Mouse (Mus musculus): Measurements from ENCODE around the gene Jdp2. TPM values are rescaled to one million over a fixed set of nuclear protein-coding genes. Genes with fewer than 3 reads are reported as not detected.

Gene Jdp2
- polyA plus RNA-seq, 1 experiment from 2014 or later: 1.1 TPM

- no peak for ATAC-seq (ENCODE audit: insufficient number of reproducible peaks, low FRiP score, low TSS enrichment, low read depth)
- Histone ChIP-seq H3K27me3 (no peaks in the 10 kb centered on the region), H3K4me3 (replicated peaks) (no peak overlapping the region), H3K9ac (no peak overlapping the region), H3K4me2 (replicated peaks) (no peak overlapping the region), H3K27ac (replicated peaks) (no peak overlapping the region), H3K36me3 (0 out of 2 replicates have a peak, but pooled peaks cover 3% of the 10 kb centered on the region), H3K4me1 (peaks cover 27% of the 10 kb centered on the region), H3K9me3 (replicated peaks) (no peaks in the 10 kb centered on the region)
- WGBS: 65% methylated on average over 11 of the region's 11 CpGs
Measured at GRCm38 (mm10) chr12:85619898-85620443, 21.1 kb downstream of the Jdp2 start.

DNA sequence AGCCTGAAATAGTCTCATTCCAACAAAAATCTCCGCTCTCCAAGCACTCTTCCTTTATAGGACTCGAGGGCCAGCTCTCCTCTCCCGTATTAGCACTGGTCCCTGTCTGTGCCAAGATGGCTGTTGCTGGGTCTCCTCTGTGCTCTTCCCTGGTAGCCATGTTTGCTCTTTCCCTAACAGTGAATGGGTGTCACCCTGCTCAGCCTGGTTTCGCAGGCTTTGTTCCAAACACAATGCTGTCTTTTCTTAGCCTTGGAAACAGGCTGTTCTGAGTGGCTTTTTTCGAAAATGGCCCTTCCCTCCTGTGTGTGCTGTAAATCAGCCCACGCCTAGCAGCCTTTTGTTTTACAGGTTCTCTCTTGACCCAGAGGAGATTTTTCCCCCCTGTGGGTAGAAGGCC lies 22.2 kb downstream of the Jdp2 start:
- Histone ChIP-seq H3K9me3 (replicated peaks) (no peaks in the 10 kb centered on the region), H3K27me3 (no peaks in the 10 kb centered on the region), H3K27ac (replicated peaks) (no peak overlapping the region; the same call in 1 of the 2 replicates), H3K4me3 (replicated peaks) (no peak overlapping the region), H3K4me1 (peaks cover 27% of the 10 kb centered on the region), H3K36me3 (0 out of 2 replicates have a peak, but pooled peaks cover 3% of the 10 kb centered on the region), H3K9ac (no peak overlapping the region), H3K4me2 (replicated peaks) (no peak overlapping the region)
- 77% methylated on average over 6 of the region's 6 CpGs for WGBS
- ATAC-seq (ENCODE audit: insufficient number of reproducible peaks, low FRiP score, low TSS enrichment, low read depth): no peak

DNA sequence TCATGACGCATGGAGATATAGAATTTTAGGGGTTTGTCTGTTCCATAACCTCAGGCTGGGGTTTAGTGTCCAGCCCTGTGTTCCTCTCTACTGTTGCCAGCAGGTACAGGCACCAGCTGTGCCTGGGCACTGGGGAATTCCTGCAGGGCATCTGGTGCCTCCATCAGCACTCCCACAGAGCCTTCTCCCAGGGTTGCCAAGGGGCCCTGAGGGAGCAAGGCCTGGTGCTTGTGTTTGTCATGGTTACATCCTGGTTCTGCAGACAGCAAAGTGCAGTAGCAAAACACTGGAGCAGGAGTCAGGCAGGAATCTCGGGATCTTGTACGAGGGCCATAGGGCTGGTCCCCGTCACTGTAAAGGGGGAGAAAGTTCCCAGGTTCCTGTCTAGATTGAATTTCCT lies 22.8 kb downstream of the Jdp2 start:
- Histone ChIP-seq H3K9ac (no peak overlapping the region), H3K4me1 (peaks cover 27% of the 10 kb centered on the region), H3K4me3 (replicated peaks) (no peak overlapping the region), H3K36me3 (0 out of 2 replicates have a peak, but pooled peaks cover 3% of the 10 kb centered on the region), H3K9me3 (replicated peaks) (no peaks in the 10 kb centered on the region), H3K4me2 (replicated peaks) (no peak overlapping the region), H3K27me3 (no peaks in the 10 kb centered on the region), H3K27ac (replicated peaks) (no peak overlapping the region)
- no peak for ATAC-seq (ENCODE audit: insufficient number of reproducible peaks, low FRiP score, low TSS enrichment, low read depth)
- 64% methylated on average over 4 of the region's 4 CpGs for WGBS

DNA sequence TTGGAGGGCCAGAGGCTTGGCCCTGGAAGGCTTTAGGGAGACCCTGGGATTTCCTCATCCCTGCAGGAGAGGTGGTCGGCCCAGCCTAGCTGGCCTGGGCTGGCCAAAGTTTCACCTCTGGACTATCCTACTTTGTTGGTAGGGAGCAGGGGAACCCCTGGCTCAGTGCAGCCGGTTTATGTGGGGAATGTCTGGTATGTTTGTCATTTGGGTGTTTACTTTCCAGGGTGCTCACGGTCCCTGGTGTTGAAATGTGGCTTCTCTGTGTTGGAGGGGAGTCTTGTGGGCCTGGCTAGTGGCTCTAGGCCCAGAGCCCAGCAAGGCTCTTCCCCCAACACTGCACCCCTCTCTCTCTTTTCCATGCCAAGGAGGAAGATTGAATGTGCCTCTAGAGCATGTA lies 24.9 kb downstream of the Jdp2 start:
- H3K4me3 ChIP-seq (replicated peaks): no peak overlapping the region
- no peak overlapping the region for H3K9ac ChIP-seq
- no peak overlapping the region for H3K27ac ChIP-seq (replicated peaks)
- H3K36me3 ChIP-seq: 0 out of 2 replicates have a peak, but pooled peaks cover 3% of the 10 kb centered on the region
- no peak overlapping the region for H3K4me2 ChIP-seq (replicated peaks)
- H3K27me3 ChIP-seq: no peaks in the 10 kb centered on the region
- 32% methylated on average over 3 of the region's 3 CpGs for WGBS
- peaks cover 27% of the 10 kb centered on the region for H3K4me1 ChIP-seq
- ATAC-seq (ENCODE audit: insufficient number of reproducible peaks, low FRiP score, low TSS enrichment, low read depth): no peak
- no peaks in the 10 kb centered on the region for H3K9me3 ChIP-seq (replicated peaks)

DNA sequence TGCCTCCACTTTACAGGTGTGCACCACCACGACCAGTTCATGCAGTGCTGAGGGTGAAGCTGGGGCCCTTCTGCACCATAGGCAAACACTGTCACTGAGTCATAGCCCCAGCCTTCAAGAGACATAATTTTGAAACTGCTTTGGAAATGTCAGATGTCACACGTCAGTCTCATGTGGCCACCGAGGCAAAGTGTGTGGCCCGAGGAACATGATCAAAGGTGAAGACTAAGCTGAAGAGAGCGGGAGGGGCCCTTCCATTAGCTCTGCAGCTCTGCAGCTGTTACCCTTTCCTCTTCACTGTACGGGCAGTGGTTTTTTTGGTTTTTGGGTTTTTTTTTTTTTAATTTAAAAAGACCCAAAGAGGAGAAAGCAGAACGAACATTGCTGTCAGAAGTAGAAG lies 25.8 kb downstream of the Jdp2 start:
- H3K27ac ChIP-seq (replicated peaks): no peak overlapping the region
- no peak overlapping the region for H3K9ac ChIP-seq
- 67% methylated on average over 7 of the region's 7 CpGs for WGBS
- peaks cover 25% of the 10 kb centered on the region for H3K4me1 ChIP-seq
- no peak overlapping the region for H3K4me2 ChIP-seq (replicated peaks)
- 0 out of 2 replicates have a peak, but pooled peaks cover 3% of the 10 kb centered on the region for H3K36me3 ChIP-seq
- H3K4me3 ChIP-seq (replicated peaks): no peak overlapping the region
- no peaks in the 10 kb centered on the region for H3K27me3 ChIP-seq
- ATAC-seq (ENCODE audit: insufficient number of reproducible peaks, low FRiP score, low TSS enrichment, low read depth): no peak
- no peaks in the 10 kb centered on the region for H3K9me3 ChIP-seq (replicated peaks)

- Histone ChIP-seq H3K9ac (no peak overlapping the region), H3K4me1 (peaks cover 28% of the 10 kb centered on the region), H3K27me3 (no peaks in the 10 kb centered on the region), H3K9me3 (replicated peaks) (no peaks in the 10 kb centered on the region), H3K4me3 (replicated peaks) (no peak overlapping the region), H3K36me3 (0 out of 2 replicates have a peak, but pooled peaks cover 3% of the 10 kb centered on the region), H3K4me2 (replicated peaks) (no peak overlapping the region), H3K27ac (replicated peaks) (no peak overlapping the region)
- ATAC-seq (ENCODE audit: insufficient number of reproducible peaks, low FRiP score, low TSS enrichment, low read depth): peak; percentile 32; the same call in 1 of the 2 replicates
- WGBS: 25% methylated on average over 5 of the region's 5 CpGs
Measured at GRCm38 (mm10) chr12:85625852-85626251, 27.0 kb downstream of the Jdp2 start.

DNA sequence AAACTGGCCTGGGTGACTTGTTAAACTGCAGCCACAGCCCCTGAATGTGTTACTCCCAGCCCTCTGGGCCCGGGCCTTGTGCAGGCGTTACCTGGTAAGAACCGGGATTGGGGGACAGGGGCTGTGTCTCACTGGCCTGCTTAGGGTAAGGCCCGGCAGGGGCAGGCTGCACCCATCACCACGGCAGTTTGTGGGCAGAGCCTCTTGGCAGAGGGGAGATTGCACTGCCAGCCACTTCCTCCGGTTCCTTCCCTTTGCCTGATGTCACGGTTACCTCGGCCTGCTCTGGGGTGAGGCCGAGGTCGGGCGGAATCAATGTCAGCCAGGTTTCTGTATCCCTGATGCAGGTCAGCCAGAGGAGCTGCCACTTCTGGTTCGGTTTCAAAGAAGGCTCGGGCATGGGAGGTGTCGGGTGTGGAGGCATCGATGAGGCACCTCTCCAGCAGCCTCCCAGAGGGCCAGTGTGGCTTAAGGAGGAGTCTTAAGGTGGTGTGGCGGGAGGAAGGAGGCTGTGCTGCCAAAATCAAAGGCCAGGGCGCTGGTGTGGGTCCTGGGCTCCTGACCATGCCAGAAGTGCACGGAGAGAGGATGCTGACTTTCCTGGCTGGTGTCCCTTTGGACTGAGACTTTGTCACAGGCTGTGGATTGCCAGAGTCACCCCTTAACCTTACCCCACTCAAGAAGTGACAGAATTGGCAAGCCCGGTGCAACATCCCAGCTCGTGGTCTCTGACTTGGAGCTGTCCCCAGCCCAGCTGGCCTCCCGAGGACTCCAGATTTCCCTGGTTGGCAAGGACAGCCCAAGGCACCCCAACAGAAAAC lies 31.0 kb downstream of the Jdp2 start:
- no peaks in the 10 kb centered on the region for H3K27me3 ChIP-seq
- H3K9me3 ChIP-seq (replicated peaks): no peaks in the 10 kb centered on the region
- H3K9ac ChIP-seq: no peak overlapping the region
- H3K36me3 ChIP-seq: peaks cover 23% of the 10 kb centered on the region
- ATAC-seq (ENCODE audit: insufficient number of reproducible peaks, low FRiP score, low TSS enrichment, low read depth): no peak
- H3K4me3 ChIP-seq (replicated peaks): no peak overlapping the region
- peaks cover 15% of the 10 kb centered on the region for H3K4me1 ChIP-seq
- no peak overlapping the region for H3K4me2 ChIP-seq (replicated peaks)
- 59% methylated on average over 21 of the region's 21 CpGs for WGBS
- no peak overlapping the region for H3K27ac ChIP-seq (replicated peaks)

- peaks cover 24% of the 10 kb centered on the region for H3K36me3 ChIP-seq
- 50% methylated on average over 4 of the region's 4 CpGs for WGBS
Measured at GRCm38 (mm10) chr12:85631196-85631595, 32.4 kb downstream of the Jdp2 start.

GRCm38 (mm10) chr12:85632321-85632720 lies 33.5 kb downstream of the Jdp2 start:
- no peak overlapping the region for H3K27ac ChIP-seq (replicated peaks)
- ATAC-seq (ENCODE audit: insufficient number of reproducible peaks, low FRiP score, low TSS enrichment, low read depth): no peak
- no peak overlapping the region for H3K4me3 ChIP-seq (replicated peaks)
- H3K4me1 ChIP-seq: peaks cover 15% of the 10 kb centered on the region
- H3K9ac ChIP-seq: no peak overlapping the region
- no peak overlapping the region for H3K4me2 ChIP-seq (replicated peaks)
- H3K27me3 ChIP-seq: no peaks in the 10 kb centered on the region
- peaks cover 27% of the 10 kb centered on the region for H3K36me3 ChIP-seq
- 93% methylated on average over 10 of the region's 10 CpGs for WGBS
- no peaks in the 10 kb centered on the region for H3K9me3 ChIP-seq (replicated peaks)

More at GRCm38 (mm10) chr12:85631196-85631595, 32.4 kb downstream of the Jdp2 start:
- H3K27me3 ChIP-seq: no peaks in the 10 kb centered on the region
- no peak for ATAC-seq (ENCODE audit: insufficient number of reproducible peaks, low FRiP score, low TSS enrichment, low read depth)
- no peak overlapping the region for H3K27ac ChIP-seq (replicated peaks)
- H3K9me3 ChIP-seq (replicated peaks): no peaks in the 10 kb centered on the region
- H3K9ac ChIP-seq: no peak overlapping the region
- no peak overlapping the region for H3K4me2 ChIP-seq (replicated peaks)
- H3K4me3 ChIP-seq (replicated peaks): no peak overlapping the region
- H3K4me1 ChIP-seq: peaks cover 15% of the 10 kb centered on the region

DNA sequence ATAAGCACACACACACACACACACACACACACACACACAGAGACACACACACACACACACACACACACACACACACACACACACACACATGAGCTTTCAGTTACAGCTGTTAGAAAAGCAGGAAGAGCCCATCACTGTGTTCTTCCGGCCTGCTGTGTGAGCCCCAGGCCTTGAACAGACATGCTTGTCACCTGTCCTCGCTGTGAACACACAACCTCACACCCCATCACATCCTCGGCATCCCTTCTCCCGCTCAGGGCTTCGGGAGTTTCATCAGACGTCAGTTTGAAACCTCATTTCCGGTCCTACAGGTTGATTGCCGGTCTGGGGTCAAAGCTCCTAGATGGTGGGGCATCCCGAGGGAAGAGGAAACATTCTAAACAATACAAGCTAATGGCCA lies 39.1 kb downstream of the Jdp2 start:
- H3K27ac ChIP-seq (replicated peaks): no peak overlapping the region
- no peak overlapping the region for H3K4me3 ChIP-seq (replicated peaks)
- H3K9ac ChIP-seq: no peak overlapping the region
- peaks cover 7% of the 10 kb centered on the region; the same call in 1 of the 2 replicates for H3K4me1 ChIP-seq
- WGBS: 51% methylated on average over 9 of the region's 9 CpGs
- H3K9me3 ChIP-seq (replicated peaks): no peaks in the 10 kb centered on the region
- H3K27me3 ChIP-seq: no peaks in the 10 kb centered on the region
- H3K4me2 ChIP-seq (replicated peaks): no peak overlapping the region
- no peak for ATAC-seq (ENCODE audit: insufficient number of reproducible peaks, low FRiP score, low TSS enrichment, low read depth)
- peaks cover 24% of the 10 kb centered on the region for H3K36me3 ChIP-seq

DNA sequence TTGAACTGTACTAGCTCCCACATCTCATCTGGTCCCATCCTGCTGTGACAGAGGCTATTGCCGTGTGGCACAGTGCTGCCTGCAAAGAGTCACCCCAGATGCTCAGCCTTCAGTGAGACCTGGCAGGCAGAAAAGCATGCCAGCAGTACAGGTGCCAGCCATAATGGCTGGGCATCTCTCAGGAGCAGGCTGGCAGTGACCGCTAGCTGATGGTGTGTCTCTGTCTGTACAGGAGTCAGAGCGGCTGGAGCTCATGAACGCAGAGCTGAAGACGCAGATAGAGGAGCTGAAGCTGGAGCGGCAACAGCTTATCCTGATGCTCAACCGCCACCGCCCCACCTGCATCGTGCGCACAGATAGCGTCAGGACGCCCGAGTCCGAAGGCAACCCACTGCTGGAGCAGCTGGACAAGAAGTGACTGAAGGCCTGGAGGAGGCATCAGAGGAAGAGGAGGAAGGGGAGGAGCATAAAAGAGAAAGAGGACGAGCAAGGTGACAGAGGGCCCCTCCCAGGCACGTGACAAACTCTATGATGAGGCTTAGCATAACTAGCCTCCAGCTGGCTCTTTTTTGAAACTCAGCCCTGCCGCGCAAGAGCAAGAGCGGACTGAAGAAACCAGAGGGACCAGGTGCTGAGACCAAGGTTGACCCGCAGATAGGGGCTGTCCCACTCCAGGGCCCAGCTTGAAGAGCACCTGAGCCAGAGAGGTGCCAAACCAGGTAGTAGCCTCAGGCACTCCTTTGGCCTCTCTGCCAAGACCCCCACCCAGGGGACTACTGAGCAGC lies 39.9 kb downstream of the Jdp2 start:
- WGBS: 76% methylated on average over 20 of the region's 20 CpGs
- no peak overlapping the region for H3K9ac ChIP-seq
- no peaks in the 10 kb centered on the region for H3K27me3 ChIP-seq
- H3K4me3 ChIP-seq (replicated peaks): no peak overlapping the region
- peaks cover 7% of the 10 kb centered on the region; the same call in 1 of the 2 replicates for H3K4me1 ChIP-seq
- H3K27ac ChIP-seq (replicated peaks): no peak overlapping the region; the same call in 1 of the 2 replicates
- peak; percentile 9; the same call in 1 of the 2 replicates for ATAC-seq (ENCODE audit: insufficient number of reproducible peaks, low FRiP score, low TSS enrichment, low read depth)
- no peak overlapping the region for H3K4me2 ChIP-seq (replicated peaks)
- no peaks in the 10 kb centered on the region for H3K9me3 ChIP-seq (replicated peaks)
- H3K36me3 ChIP-seq: peaks cover 16% of the 10 kb centered on the region
